Mouse (Mus musculus) forebrain, embryonic 11.5 days (tissue): ENCODE results near the gene Wsb1. TPM values are rescaled to one million over a fixed set of nuclear protein-coding genes. Genes with fewer than 3 reads are reported as not detected.
"Not testable (repeated sequence)": the region's sequence is repeated elsewhere in the genome, so short reads cannot be mapped to it uniquely, and the experiment has no call there.

Source experiments
- ATAC-seq: fragments of 200-750 bp; cut with Nextera tagmentation; replicated peaks from 2 replicates; pipeline ENCODE4 v1.8.0; 2017; ENCODE audit warnings: moderate TSS enrichment; ENCODE audit not compliant: low FRiP score
- DNase-seq: peaks from one replicate; pipeline ENCODE4 v3.0.0-alpha.2; 2017; ENCODE audit warnings: low spot score
- H3K27ac ChIP-seq: fragments of 300-500 bp; sonication (generic); 2 replicates; pipeline ENCODE4 v1.5.1; 2014; ENCODE audit warnings: low read depth, low read length
- H3K27me3 ChIP-seq: fragments of 300-500 bp; sonication (generic); 2 replicates; pipeline ENCODE4 v1.6.1; 2014; ENCODE audit warnings: mild to moderate bottlenecking, low read length, mixed read lengths; ENCODE audit not compliant: control insufficient read depth, insufficient read depth
- H3K36me3 ChIP-seq: fragments of 300-500 bp; sonication (generic); 2 replicates; pipeline ENCODE4 v1.6.1; 2014; ENCODE audit warnings: mild to moderate bottlenecking, low read length, moderate library complexity, mixed read lengths; ENCODE audit not compliant: control insufficient read depth, insufficient read depth
- H3K4me1 ChIP-seq: fragments of 300-500 bp; sonication (generic); replicated peaks from 2 replicates; pipeline ENCODE4 v1.6.1; 2014; ENCODE audit warnings: low read length, mixed read lengths; ENCODE audit not compliant: control insufficient read depth, insufficient read depth
- H3K4me2 ChIP-seq: fragments of 300-500 bp; sonication (generic); 2 replicates; pipeline ENCODE4 v1.6.1; 2014; ENCODE audit warnings: low read depth, mild to moderate bottlenecking, low read length, moderate library complexity, mixed read lengths; ENCODE audit not compliant: severe bottlenecking
- H3K4me3 ChIP-seq: fragments of 300-500 bp; sonication (generic); 2 replicates; pipeline ENCODE4 v1.5.1; 2014; ENCODE audit warnings: low read depth, low read length
- H3K9ac ChIP-seq: fragments of 300-500 bp; sonication (generic); 2 replicates; pipeline ENCODE4 v1.6.1; 2014; ENCODE audit warnings: low read length
- H3K9me3 ChIP-seq: fragments of 300-500 bp; sonication (generic); 2 replicates; pipeline ENCODE4 v1.6.1; 2016; ENCODE audit warnings: low read length, mixed read lengths; ENCODE audit not compliant: control insufficient read depth
- WGBS: fragments of 180-500 bp; shearing (Covaris S2); extraction: QIAGEN DNeasy Blood & Tissue Kit; methylation state at CpG from one replicate; pipeline ENCODE4 v1.1.7; 2014; 5-methylcytosine and 5-hydroxymethylcytosine counted together
- polyA plus RNA-seq: library from polyadenylated mRNA; unstranded; fragments of >200 nt; fragmentation: Nextera tagmentation; extraction: Ambion mirVana; gene quantifications from 2 replicates; pipeline ENCODE4 v1.2.1, GENCODE M21; 2014

Gene Wsb1
- polyA plus RNA-seq, 1 experiment from 2014 or later: 371 TPM

DNA sequence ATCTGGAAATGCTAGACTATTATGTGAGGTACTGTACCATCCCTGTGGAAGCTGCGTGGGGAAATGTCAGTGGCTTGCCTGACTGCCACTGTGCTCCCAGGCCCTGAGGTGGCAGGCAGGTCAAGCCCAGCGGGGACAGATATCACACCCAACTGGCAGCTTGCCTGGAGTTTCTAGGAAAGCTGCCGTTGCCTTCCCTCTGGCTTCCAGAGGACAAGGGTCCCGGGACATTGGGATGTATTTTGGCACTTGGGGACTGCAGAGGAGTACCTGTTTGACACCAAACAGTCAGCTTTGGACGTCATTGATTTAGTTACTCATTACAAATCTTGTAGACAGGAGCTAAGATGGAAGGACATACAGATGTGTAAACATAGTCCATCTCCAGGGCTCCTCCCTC is 26.9 kb upstream of the Wsb1 start:
- Histone ChIP-seq H3K4me2 (no peak overlapping the region), H3K9ac (no peak overlapping the region), H3K36me3 (no peaks in the 10 kb centered on the region), H3K4me3 (no peak overlapping the region), H3K27me3 (no peaks in the 10 kb centered on the region), H3K27ac (no peak overlapping the region), H3K9me3 (no peaks in the 10 kb centered on the region), H3K4me1 (no peaks in the 10 kb centered on the region)
- WGBS: 82% methylated on average over 5 of the region's 5 CpGs
- DNase-seq (no peak), ATAC-seq (no peak)

DNA sequence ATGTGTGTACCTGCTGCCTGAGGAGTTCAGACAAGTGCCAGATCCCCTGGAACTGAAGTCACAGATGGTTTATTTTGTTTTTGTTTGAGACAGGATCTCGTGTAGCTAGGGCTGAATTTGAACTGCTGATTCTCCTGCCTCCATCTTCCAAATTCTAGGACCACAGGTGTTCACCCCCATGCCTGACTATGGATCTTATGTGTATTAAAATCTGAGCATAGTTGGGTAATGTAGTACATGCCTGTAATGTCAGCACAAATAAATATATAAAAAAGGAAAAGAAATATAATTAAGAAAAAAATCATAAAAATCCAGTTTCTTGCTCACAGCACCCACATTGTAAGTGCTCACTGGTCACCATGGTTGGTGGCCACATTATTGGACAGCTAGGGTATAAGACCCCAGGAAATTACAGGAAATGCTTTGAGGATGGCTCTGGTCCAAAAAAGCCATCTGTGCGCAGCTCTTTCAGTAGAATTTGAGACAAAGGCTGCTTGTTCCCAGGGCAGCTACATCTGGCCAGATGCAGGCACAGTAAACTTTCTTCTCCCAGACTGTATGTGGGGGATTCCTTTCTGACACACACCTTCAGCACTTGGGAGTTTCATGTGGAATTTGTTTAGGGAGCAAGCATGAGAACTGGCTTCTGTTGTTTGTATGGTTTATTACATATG is 25.4 kb upstream of the Wsb1 start:
- H3K4me1 ChIP-seq: no peaks in the 10 kb centered on the region
- 63% methylated on average over 2 of the region's 2 CpGs for WGBS
- H3K4me2 ChIP-seq: no peak overlapping the region
- H3K36me3 ChIP-seq: no peaks in the 10 kb centered on the region
- H3K4me3 ChIP-seq: no peak overlapping the region
- no peak overlapping the region for H3K27ac ChIP-seq
- no peaks in the 10 kb centered on the region for H3K9me3 ChIP-seq
- no peaks in the 10 kb centered on the region for H3K27me3 ChIP-seq
- DNase-seq (no peak), ATAC-seq (no peak)
- no peak overlapping the region for H3K9ac ChIP-seq

DNA sequence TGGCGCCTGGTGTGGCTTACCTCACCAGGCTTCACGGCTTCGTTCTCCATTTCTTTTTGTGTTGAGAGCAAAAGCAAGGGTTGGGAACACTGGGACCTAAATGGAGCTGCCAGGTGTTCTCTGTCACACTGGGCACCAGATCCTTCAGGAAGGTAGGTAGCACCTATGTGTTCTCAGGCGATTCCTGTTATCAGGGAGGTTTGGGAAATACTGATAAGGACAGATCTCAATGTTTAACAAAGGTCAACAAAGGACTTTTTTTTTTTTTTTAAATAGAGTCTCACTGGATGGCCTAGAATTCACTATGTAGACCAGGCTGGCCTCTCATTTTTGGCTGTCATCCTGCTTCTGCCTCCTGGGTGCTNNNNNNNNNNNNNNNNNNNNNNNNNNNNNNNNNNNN is 19.3 kb upstream of the Wsb1 start:
- DNase-seq (no peak), ATAC-seq (no peak)
- WGBS: 89% methylated on average over 4 of the region's 4 CpGs
- Histone ChIP-seq H3K9ac (no peak overlapping the region), H3K36me3 (no peaks in the 10 kb centered on the region), H3K9me3 (no peaks in the 10 kb centered on the region), H3K4me2 (no peak overlapping the region), H3K4me3 (no peak overlapping the region), H3K27me3 (no peaks in the 10 kb centered on the region), H3K27ac (no peak overlapping the region), H3K4me1 (no peaks in the 10 kb centered on the region)

- H3K27me3 ChIP-seq: no peaks in the 10 kb centered on the region
- ATAC-seq (no peak), DNase-seq (no peak)
- no peaks in the 10 kb centered on the region for H3K36me3 ChIP-seq
- H3K4me3 ChIP-seq: no peak overlapping the region
- no peak overlapping the region for H3K27ac ChIP-seq
- 79% methylated on average over 4 of the region's 4 CpGs for WGBS
- H3K9me3 ChIP-seq: no peaks in the 10 kb centered on the region
- H3K9ac ChIP-seq: no peak overlapping the region
- no peaks in the 10 kb centered on the region for H3K4me1 ChIP-seq
- H3K4me2 ChIP-seq: no peak overlapping the region
These were observed 18.6 kb upstream of the Wsb1 start for GRCm38 (mm10) chr11:79273039-79273438.

DNA sequence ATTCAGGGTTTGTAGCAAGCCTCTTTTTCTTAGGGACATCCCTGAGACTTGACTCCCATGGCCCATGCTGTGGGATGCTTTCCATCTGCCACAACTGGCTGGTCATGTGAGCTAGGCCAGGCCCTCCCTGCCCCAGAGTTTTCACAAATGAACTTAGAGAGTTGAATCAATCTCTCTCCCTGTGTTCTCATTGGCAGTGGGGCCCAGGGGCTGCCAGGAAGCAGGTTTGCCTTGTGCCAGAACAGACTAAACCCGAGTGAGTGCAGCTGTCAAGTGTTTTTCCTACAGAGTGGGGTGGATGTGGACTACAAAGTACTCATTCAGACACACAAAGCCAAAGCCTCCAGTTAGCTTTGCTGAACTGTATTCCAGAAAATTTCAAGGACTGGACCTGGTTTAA is 12.7 kb upstream of the Wsb1 start:
- 50% methylated on average over 1 of the region's 1 CpGs for WGBS
- H3K4me1 ChIP-seq: no peaks in the 10 kb centered on the region
- H3K27ac ChIP-seq: no peak overlapping the region
- ATAC-seq (no peak), DNase-seq (no peak)
- H3K9me3 ChIP-seq: no peaks in the 10 kb centered on the region
- no peaks in the 10 kb centered on the region for H3K27me3 ChIP-seq
- no peak overlapping the region for H3K4me2 ChIP-seq
- no peaks in the 10 kb centered on the region for H3K36me3 ChIP-seq
- no peak overlapping the region for H3K9ac ChIP-seq
- H3K4me3 ChIP-seq: no peak overlapping the region

DNA sequence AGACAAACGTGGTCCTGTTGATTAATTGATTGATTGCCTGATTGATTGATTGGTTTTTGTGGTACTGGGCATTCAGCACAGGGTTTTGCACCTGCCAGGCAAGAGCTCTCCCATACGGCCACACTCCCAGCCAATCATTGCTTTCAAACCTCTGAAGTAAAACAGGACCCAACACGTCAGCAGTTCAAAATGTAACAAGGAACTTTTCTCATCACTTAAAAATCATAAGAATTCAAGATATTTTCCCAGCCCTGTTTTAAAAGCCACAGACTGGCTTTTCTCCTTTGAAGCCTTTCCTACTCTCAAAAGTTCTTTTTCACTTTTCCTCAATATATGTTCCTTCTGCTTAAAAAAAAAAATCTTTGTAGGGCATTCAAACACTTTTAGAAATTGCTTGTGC is 9.9 kb upstream of the Wsb1 start:
- ATAC-seq (no peak), DNase-seq (no peak)
- Histone ChIP-seq H3K9me3 (no peaks in the 10 kb centered on the region), H3K36me3 (no peaks in the 10 kb centered on the region), H3K27ac (no peak overlapping the region), H3K4me3 (no peak overlapping the region), H3K9ac (no peak overlapping the region), H3K27me3 (no peaks in the 10 kb centered on the region), H3K4me1 (no peaks in the 10 kb centered on the region), H3K4me2 (no peak overlapping the region)
- 70% methylated on average over 3 of the region's 3 CpGs for WGBS

DNA sequence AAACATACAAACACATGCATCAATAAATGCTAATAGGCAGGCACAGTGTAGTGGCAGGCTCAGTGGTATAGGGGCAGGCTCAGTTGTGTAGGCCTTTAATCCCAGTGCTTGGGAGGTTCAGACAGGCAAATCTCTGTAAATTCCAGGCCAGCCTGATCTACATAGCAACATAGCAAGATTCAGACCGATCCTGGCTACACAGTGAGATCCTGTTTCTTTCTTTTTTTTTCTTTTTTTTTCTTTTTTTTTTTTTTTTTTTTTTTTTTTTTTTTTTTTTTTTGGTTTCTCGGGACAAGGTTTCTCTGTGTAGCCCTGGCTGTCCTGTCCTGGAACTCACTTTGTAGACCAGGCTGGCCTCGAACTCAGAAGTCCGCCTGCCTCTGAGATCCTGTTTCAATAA is 5.7 kb upstream of the Wsb1 start:
- WGBS: 84% methylated on average over 4 of the region's 4 CpGs
- H3K4me1 ChIP-seq, DNase-seq, H3K9me3 ChIP-seq, H3K4me2 ChIP-seq, H3K27ac ChIP-seq, H3K36me3 ChIP-seq, H3K9ac ChIP-seq, ATAC-seq, H3K4me3 ChIP-seq, H3K27me3 ChIP-seq: not testable (repeated sequence)

DNA sequence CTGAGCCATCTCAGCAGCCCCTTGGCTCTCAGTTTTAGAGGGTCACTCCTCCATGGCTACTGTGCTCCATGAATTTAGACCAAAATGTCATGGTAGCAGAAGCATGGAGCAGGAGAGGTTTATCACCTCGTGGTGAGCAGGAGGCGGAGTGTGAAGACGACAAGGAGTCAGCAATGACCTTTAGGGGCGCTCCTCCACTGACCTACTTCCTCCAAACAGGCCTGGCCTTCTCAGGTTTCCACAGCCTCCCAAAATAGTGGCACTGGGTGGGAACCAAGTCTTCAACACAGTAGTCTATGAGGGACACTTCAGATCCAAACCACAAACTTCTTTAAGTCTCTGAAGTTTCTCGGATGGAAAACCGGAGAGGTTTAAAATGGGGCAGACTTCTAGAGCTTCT is 4.3 kb upstream of the Wsb1 start:
- H3K9ac ChIP-seq: no peak overlapping the region

More for the DNA sequence above, 4.3 kb upstream of the Wsb1 start:
- no peak overlapping the region for H3K4me2 ChIP-seq
- no peak for DNase-seq
- no peak overlapping the region for H3K27ac ChIP-seq
- H3K4me3 ChIP-seq: no peak overlapping the region
- no peaks in the 10 kb centered on the region for H3K27me3 ChIP-seq
- 85% methylated on average over 6 of the region's 6 CpGs for WGBS
- no peaks in the 10 kb centered on the region for H3K9me3 ChIP-seq
- no peaks in the 10 kb centered on the region for H3K36me3 ChIP-seq
- no peaks in the 10 kb centered on the region for H3K4me1 ChIP-seq
- ATAC-seq: no peak
